Mouse (Mus musculus) kidney, embryonic 14.5 days (tissue): ENCODE measurements at regions not wholly inside any gene's neighbourhood (a gene's known extent, or its start where the extent isn't known, plus 50 kb on each side); places are given as distances from the start of the nearest gene placed in this dataset.

Source experiments
- ATAC-seq: fragments of 200-750 bp; cut with Nextera tagmentation; 2 replicates; pipeline ENCODE4 v1.8.0; 2017; ENCODE audit warnings: moderate number of reproducible peaks, mild to moderate bottlenecking, moderate TSS enrichment, moderate library complexity; ENCODE audit not compliant: low FRiP score, low TSS enrichment
- H3K27ac ChIP-seq: fragments of 300-500 bp; sonication (generic); 2 replicates; pipeline ENCODE4 v1.5.1; 2014; ENCODE audit warnings: low read depth, mild to moderate bottlenecking, low read length, moderate library complexity, mixed read lengths
- H3K27me3 ChIP-seq: fragments of 300-500 bp; sonication (generic); 2 replicates; pipeline ENCODE4 v1.6.1; 2014; ENCODE audit warnings: mild to moderate bottlenecking, low read length; ENCODE audit not compliant: control insufficient read depth, insufficient read depth
- H3K36me3 ChIP-seq: fragments of 300-500 bp; sonication (generic); 2 replicates; pipeline ENCODE4 v1.6.1; 2014; ENCODE audit warnings: low read length, mixed read lengths; ENCODE audit not compliant: control insufficient read depth, insufficient read depth
- H3K4me1 ChIP-seq: fragments of 300-500 bp; sonication (generic); 2 replicates; pipeline ENCODE4 v1.6.1; 2014; ENCODE audit warnings: low read length, mixed read lengths; ENCODE audit not compliant: control insufficient read depth, insufficient read depth
- H3K4me2 ChIP-seq: fragments of 300-500 bp; sonication (generic); replicated peaks from 2 replicates; pipeline ENCODE4 v1.6.1; 2014; ENCODE audit warnings: low read depth, mild to moderate bottlenecking, low read length
- H3K4me3 ChIP-seq: fragments of 300-500 bp; sonication (generic); 2 replicates; pipeline ENCODE4 v1.5.1; 2014; ENCODE audit warnings: mild to moderate bottlenecking, low read length
- H3K9ac ChIP-seq: fragments of 300-500 bp; sonication (generic); 2 replicates; pipeline ENCODE4 v1.6.1; 2014; ENCODE audit warnings: low read depth, mild to moderate bottlenecking, low read length, moderate library complexity
- H3K9me3 ChIP-seq: fragments of 300-500 bp; sonication (generic); 2 replicates; pipeline ENCODE4 v1.6.1; 2016; ENCODE audit warnings: low read length; ENCODE audit not compliant: control insufficient read depth
- WGBS: fragments of 180-500 bp; shearing (Covaris S2); extraction: QIAGEN DNeasy Blood & Tissue Kit; methylation state at CpG from one replicate; pipeline ENCODE4 v1.1.7; 2014; 5-methylcytosine and 5-hydroxymethylcytosine counted together

- Histone ChIP-seq H3K4me3 (no peak overlapping the region), H3K27me3 (no peaks in the 10 kb centered on the region), H3K9ac (no peak overlapping the region), H3K4me1 (no peaks in the 10 kb centered on the region), H3K9me3 (no peaks in the 10 kb centered on the region), H3K36me3 (no peaks in the 10 kb centered on the region), H3K27ac (no peak overlapping the region), H3K4me2 (no peak overlapping the region)
- ATAC-seq = no peak
- 75% methylated on average over 6 of the region's 6 CpGs for WGBS
Observed at GRCm38 (mm10) chr12:39154689-39155088, 375.5 kb downstream of the Etv1 start.

- 71% methylated on average over 4 of the region's 4 CpGs for WGBS
- no peak overlapping the region for H3K4me2 ChIP-seq
- H3K9me3 ChIP-seq = no peaks in the 10 kb centered on the region
- no peak for ATAC-seq
- H3K27me3 ChIP-seq = no peaks in the 10 kb centered on the region
- no peak overlapping the region for H3K9ac ChIP-seq
- H3K36me3 ChIP-seq = no peaks in the 10 kb centered on the region
- no peak overlapping the region for H3K4me3 ChIP-seq
- H3K4me1 ChIP-seq = no peaks in the 10 kb centered on the region
- no peak overlapping the region for H3K27ac ChIP-seq
Observed at GRCm38 (mm10) chr12:39176958-39177357, 397.8 kb downstream of the Etv1 start.

- WGBS = 47% methylated on average over 4 of the region's 4 CpGs
- H3K4me1 ChIP-seq = no peaks in the 10 kb centered on the region
- no peak overlapping the region for H3K4me3 ChIP-seq
- H3K27me3 ChIP-seq = no peaks in the 10 kb centered on the region
- H3K27ac ChIP-seq = no peak overlapping the region
- no peaks in the 10 kb centered on the region for H3K9me3 ChIP-seq
- no peak for ATAC-seq
- H3K9ac ChIP-seq = no peak overlapping the region
- H3K36me3 ChIP-seq = no peaks in the 10 kb centered on the region
- no peak overlapping the region for H3K4me2 ChIP-seq
Observed at GRCm38 (mm10) chr12:39224073-39224472, 444.9 kb downstream of the Etv1 start.

GRCm38 (mm10) chr12:39256605-39257004 is 477.4 kb downstream of the Etv1 start:
- no peaks in the 10 kb centered on the region for H3K27me3 ChIP-seq
- ATAC-seq = no peak
- 75% methylated on average over 6 of the region's 6 CpGs for WGBS
- no peak overlapping the region for H3K4me3 ChIP-seq
- H3K9me3 ChIP-seq = no peaks in the 10 kb centered on the region
- no peak overlapping the region for H3K4me2 ChIP-seq
- no peaks in the 10 kb centered on the region for H3K4me1 ChIP-seq
- H3K9ac ChIP-seq = no peak overlapping the region
- no peaks in the 10 kb centered on the region for H3K36me3 ChIP-seq
- no peak overlapping the region for H3K27ac ChIP-seq

- Histone ChIP-seq H3K9ac (no peak overlapping the region), H3K36me3 (no peaks in the 10 kb centered on the region), H3K27ac (no peak overlapping the region), H3K4me1 (no peaks in the 10 kb centered on the region), H3K9me3 (no peaks in the 10 kb centered on the region), H3K4me2 (no peak overlapping the region), H3K27me3 (no peaks in the 10 kb centered on the region), H3K4me3 (no peak overlapping the region)
- ATAC-seq = no peak
- WGBS = 61% methylated on average over 1 of the region's 1 CpGs
Observed at GRCm38 (mm10) chr12:39257571-39257970, 478.4 kb downstream of the Etv1 start.

GRCm38 (mm10) chr12:39289676-39290075 is 510.5 kb downstream of the Etv1 start:
- Histone ChIP-seq H3K4me1 (no peaks in the 10 kb centered on the region), H3K27me3 (no peaks in the 10 kb centered on the region), H3K9ac (no peak overlapping the region), H3K4me3 (no peak overlapping the region), H3K36me3 (no peaks in the 10 kb centered on the region), H3K27ac (no peak overlapping the region), H3K9me3 (no peaks in the 10 kb centered on the region), H3K4me2 (no peak overlapping the region)
- 86% methylated on average over 2 of the region's 2 CpGs for WGBS
- ATAC-seq = no peak

GRCm38 (mm10) chr12:39301351-39302212 is 522.4 kb downstream of the Etv1 start:
- H3K36me3 ChIP-seq = no peaks in the 10 kb centered on the region
- no peaks in the 10 kb centered on the region for H3K9me3 ChIP-seq
- no peak overlapping the region for H3K4me2 ChIP-seq
- H3K27me3 ChIP-seq = no peaks in the 10 kb centered on the region
- 74% methylated on average over 13 of the region's 13 CpGs for WGBS
- no peak overlapping the region for H3K9ac ChIP-seq
- H3K4me1 ChIP-seq = no peaks in the 10 kb centered on the region
- ATAC-seq = no peak
- no peak overlapping the region for H3K4me3 ChIP-seq
- no peak overlapping the region for H3K27ac ChIP-seq

GRCm38 (mm10) chr12:39302213-39302591 is 523.0 kb downstream of the Etv1 start:
- Histone ChIP-seq H3K4me2 (no peak overlapping the region), H3K27me3 (no peaks in the 10 kb centered on the region), H3K9me3 (no peaks in the 10 kb centered on the region), H3K36me3 (no peaks in the 10 kb centered on the region), H3K27ac (no peak overlapping the region), H3K4me3 (no peak overlapping the region), H3K9ac (no peak overlapping the region), H3K4me1 (no peaks in the 10 kb centered on the region)
- WGBS = 82% methylated on average over 2 of the region's 2 CpGs
- no peak for ATAC-seq

GRCm38 (mm10) chr12:39307746-39308145 is 528.6 kb downstream of the Etv1 start:
- Histone ChIP-seq H3K9me3 (no peaks in the 10 kb centered on the region), H3K4me2 (no peak overlapping the region), H3K27me3 (no peaks in the 10 kb centered on the region), H3K9ac (no peak overlapping the region), H3K27ac (no peak overlapping the region), H3K4me1 (no peaks in the 10 kb centered on the region), H3K36me3 (no peaks in the 10 kb centered on the region), H3K4me3 (no peak overlapping the region)
- no peak for ATAC-seq
- 73% methylated on average over 1 of the region's 1 CpGs for WGBS
